Mouse (Mus musculus) myocyte (in vitro differentiated cells): ENCODE results near the gene Mon1a. TPM values are rescaled to one million over a fixed set of nuclear protein-coding genes. Genes with fewer than 3 reads are reported as not detected.

Experiments
- H3K27me3 ChIP-seq: one replicate; pipeline ENCODE4 v1.6.1; 2011; ENCODE audit not compliant: control insufficient read depth, insufficient read depth, insufficient read length
- H3K36me3 ChIP-seq: one replicate; pipeline ENCODE4 v1.6.1; 2011; ENCODE audit not compliant: control insufficient read depth, insufficient read depth
- H3K4me2 ChIP-seq: one replicate; pipeline ENCODE4 v1.6.1; 2011; ENCODE audit warnings: low read depth, control low read depth
- H3K4me3 ChIP-seq: one replicate; pipeline ENCODE4 v1.5.1; 2011; ENCODE audit warnings: mild to moderate bottlenecking, control low read depth, moderate library complexity
- H3K79me2 ChIP-seq: one replicate; pipeline ENCODE4 v1.6.1; 2011; ENCODE audit not compliant: control insufficient read depth, insufficient read depth
- H3ac ChIP-seq: one replicate; pipeline ENCODE4 v1.6.1; 2011; ENCODE audit not compliant: control insufficient read depth, insufficient read length
- CEBPB ChIP-seq: IDR thresholded peaks from 2 replicates; pipeline ENCODE4 v1.6.1; 2011; ENCODE audit warnings: mild to moderate bottlenecking, moderate library complexity; ENCODE audit not compliant: poor library complexity, insufficient read depth, severe bottlenecking
- E2F4 ChIP-seq: IDR thresholded peaks from one replicate; pipeline ENCODE4 v1.6.1; 2011; ENCODE audit warnings: mild to moderate bottlenecking, control low read depth, moderate library complexity; ENCODE audit not compliant: insufficient read depth
- MAX ChIP-seq: IDR thresholded peaks from one replicate; pipeline ENCODE4 v1.6.1; 2011; ENCODE audit warnings: low read depth, mild to moderate bottlenecking, control low read depth
- MYOD1 ChIP-seq, 3 experiments: IDR thresholded peaks; one replicate each; pipeline ENCODE4 v1.6.1; 2011; ENCODE audit warnings: control low read depth in 2 of 3, low read depth in 2 of 3, mild to moderate bottlenecking in 2 of 3, moderate library complexity in 1 of 3; ENCODE audit not compliant: insufficient read length in 2 of 3, control insufficient read depth in 1 of 3
- MYOG ChIP-seq, 3 experiments: IDR thresholded peaks; one replicate each; pipeline ENCODE4 v1.6.1; 2011; ENCODE audit warnings: control low read depth in 2 of 3, low read depth in 2 of 3, mild to moderate bottlenecking in 2 of 3; ENCODE audit not compliant: insufficient read length in 2 of 3, control insufficient read depth in 1 of 3, insufficient read depth in 1 of 3
- POLR2A ChIP-seq: IDR thresholded peaks from one replicate; pipeline ENCODE4 v1.6.1; 2011; ENCODE audit warnings: low read depth, mild to moderate bottlenecking, control low read depth, moderate library complexity; ENCODE audit not compliant: insufficient read length
- POLR2AphosphoS2 ChIP-seq: IDR thresholded peaks from one replicate; pipeline ENCODE4 v1.6.1; 2011; ENCODE audit warnings: low read depth, control low read depth; ENCODE audit not compliant: insufficient read length
- REST ChIP-seq: IDR thresholded peaks from one replicate; pipeline ENCODE4 v1.6.1; 2011; ENCODE audit warnings: mild to moderate bottlenecking, control low read depth, moderate library complexity; ENCODE audit not compliant: insufficient read depth, insufficient read length
- SRF ChIP-seq: IDR thresholded peaks from one replicate; pipeline ENCODE4 v1.6.1; 2011; ENCODE audit warnings: low read depth; ENCODE audit not compliant: control insufficient read depth, insufficient read length
- TCF12 ChIP-seq: IDR thresholded peaks from one replicate; pipeline ENCODE4 v1.6.1; 2011; ENCODE audit warnings: mild to moderate bottlenecking, control low read depth; ENCODE audit not compliant: poor library complexity, insufficient read depth, severe bottlenecking
- TCF3 ChIP-seq: IDR thresholded peaks from one replicate; pipeline ENCODE4 v1.6.1; 2011; ENCODE audit warnings: low read depth, control low read depth; ENCODE audit not compliant: insufficient read length
- USF1 ChIP-seq: IDR thresholded peaks from one replicate; pipeline ENCODE4 v1.6.1; 2011; ENCODE audit warnings: low read depth, mild to moderate bottlenecking, control low read depth, moderate library complexity
- polyA plus RNA-seq: library from polyadenylated mRNA; unstranded; fragments of >200 nt; fragmentation: generic; extraction: Trizol; gene quantifications from one replicate; pipeline ENCODE4 v1.2.1, GENCODE M21; 2012; ENCODE audit warnings: missing spikeins

The Mon1a gene
- polyA plus RNA-seq, 1 experiment = 8.4 TPM

DNA sequence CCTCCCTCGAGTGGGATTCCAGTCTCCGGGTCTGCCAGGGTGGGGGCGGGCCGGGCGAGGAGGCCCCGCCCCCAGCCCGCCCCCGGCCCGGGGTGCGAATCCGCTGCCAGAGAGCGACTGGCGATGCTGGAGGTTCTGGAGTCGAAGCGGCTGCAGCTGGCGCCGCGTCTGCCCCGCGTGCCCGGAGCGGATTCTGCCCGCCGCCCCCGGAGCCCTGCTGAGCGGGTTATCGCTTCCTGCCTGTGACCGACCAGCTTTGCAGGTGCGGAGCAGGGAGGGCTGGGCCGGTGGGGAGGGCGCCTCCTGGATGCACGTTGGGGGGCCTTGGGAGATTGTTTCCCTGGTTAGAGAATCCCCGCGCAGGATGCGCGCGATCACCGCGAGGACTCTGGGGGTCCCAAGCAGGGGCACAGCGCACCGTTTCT is 47.9 kb downstream of the Mon1a start:
- peak overlapping the region; percentile 50 for H3K4me2 ChIP-seq
- no peak overlapping the region for H3ac ChIP-seq
- no peaks in the 10 kb centered on the region for H3K79me2 ChIP-seq
- H3K36me3 ChIP-seq = no peaks in the 10 kb centered on the region
- peaks cover 38% of the 10 kb centered on the region for H3K27me3 ChIP-seq
- no peak overlapping the region for H3K4me3 ChIP-seq
- TF ChIP-seq MYOD1 (IDR thresholded peaks at IDR 0.05; ENCODE audit: control insufficient read depth in 1 of 3, insufficient read length in 2 of 3, low read depth in 2 of 3) (peak in 1 of 3 experiments; percentile 10), USF1 (no peak)

DNA sequence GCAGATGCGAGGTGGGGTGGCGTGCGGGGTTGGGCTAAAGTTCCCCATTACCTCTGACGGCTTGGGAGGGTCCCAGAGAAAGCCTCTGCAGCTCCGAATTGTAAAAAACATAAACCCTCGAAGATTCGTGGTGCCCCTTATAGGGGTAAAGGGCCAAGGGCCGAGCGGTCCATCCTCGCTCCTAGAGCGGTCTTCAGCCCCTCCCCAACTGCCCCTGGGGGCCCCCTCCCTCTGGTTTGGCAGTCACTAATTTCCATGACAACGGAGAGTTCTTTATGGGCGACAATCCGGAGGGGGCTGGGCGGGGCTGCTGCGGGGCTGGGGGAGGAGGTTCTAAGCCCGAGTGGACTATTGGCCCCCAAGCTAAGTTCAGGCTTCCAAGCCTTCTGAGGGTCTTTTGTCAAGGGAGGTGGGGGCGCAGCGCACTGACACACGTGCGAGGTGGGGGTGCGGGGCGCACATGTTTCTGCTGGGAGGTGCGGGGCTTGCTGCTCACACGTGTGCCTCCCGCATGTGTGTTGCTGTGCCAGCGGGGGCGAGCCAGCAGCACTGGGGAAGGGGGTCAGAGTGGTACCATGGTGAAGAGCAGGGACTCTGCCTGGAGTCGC is 48.4 kb downstream of the Mon1a start:
- peaks cover 38% of the 10 kb centered on the region for H3K27me3 ChIP-seq

DNA sequence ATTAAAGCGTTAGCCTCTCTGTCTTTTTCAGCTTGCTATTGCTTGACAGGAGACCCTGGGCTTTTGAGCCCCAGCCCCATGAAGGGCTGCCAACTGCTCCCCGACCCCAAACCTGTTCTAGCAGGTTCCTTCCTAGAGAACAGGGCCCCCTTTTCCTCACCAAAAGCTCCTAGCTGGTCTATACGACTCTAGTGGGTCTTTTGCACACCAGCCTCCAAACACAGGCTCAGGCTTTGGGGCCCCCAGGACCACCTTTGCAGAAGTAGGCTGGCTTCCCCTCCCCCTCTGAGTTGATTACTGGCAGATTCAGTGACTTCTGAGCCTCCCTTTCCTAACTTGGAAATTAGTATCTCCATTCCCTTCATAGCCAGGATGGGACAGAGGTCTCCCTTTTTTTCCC is 48.9 kb downstream of the Mon1a start:
- Histone ChIP-seq H3K27me3 (peaks cover 38% of the 10 kb centered on the region), H3K79me2 (no peaks in the 10 kb centered on the region), H3K4me3 (no peak overlapping the region), H3K36me3 (no peaks in the 10 kb centered on the region), H3ac (no peak overlapping the region), H3K4me2 (no peak overlapping the region)
- no peak for TF ChIP-seq POLR2AphosphoS2
- TF ChIP-seq E2F4 = no peak
- no peak for TF ChIP-seq MYOD1 (IDR thresholded peaks at IDR 0.05; ENCODE audit: control insufficient read depth in 1 of 3, insufficient read length in 2 of 3, low read depth in 2 of 3)
- no peak for TF ChIP-seq USF1
- TF ChIP-seq POLR2A = no peak
- TF ChIP-seq MYOG (IDR thresholded peaks at IDR 0.05; ENCODE audit: control insufficient read depth in 1 of 3, insufficient read depth in 1 of 3, insufficient read length in 2 of 3, low read depth in 2 of 3) = no peak
- no peak for TF ChIP-seq MAX
- TF ChIP-seq CEBPB = no peak
- TF ChIP-seq TCF12 = no peak
- TF ChIP-seq TCF3 = no peak
- no peak for TF ChIP-seq SRF
- TF ChIP-seq REST = no peak

More for the DNA sequence above, 48.4 kb downstream of the Mon1a start:
- peak overlapping the region; percentile 50 for H3K4me2 ChIP-seq
- TF ChIP-seq TCF3 (no peak), SRF (no peak), MYOD1 (IDR thresholded peaks at IDR 0.05; ENCODE audit: control insufficient read depth in 1 of 3, insufficient read length in 2 of 3, low read depth in 2 of 3) (no peak), POLR2AphosphoS2 (no peak), REST (no peak), USF1 (no peak), TCF12 (no peak), E2F4 (no peak), CEBPB (no peak)
- H3K79me2 ChIP-seq = no peaks in the 10 kb centered on the region
- no peak overlapping the region for H3ac ChIP-seq
- no peaks in the 10 kb centered on the region for H3K36me3 ChIP-seq
- no peak overlapping the region for H3K4me3 ChIP-seq

DNA sequence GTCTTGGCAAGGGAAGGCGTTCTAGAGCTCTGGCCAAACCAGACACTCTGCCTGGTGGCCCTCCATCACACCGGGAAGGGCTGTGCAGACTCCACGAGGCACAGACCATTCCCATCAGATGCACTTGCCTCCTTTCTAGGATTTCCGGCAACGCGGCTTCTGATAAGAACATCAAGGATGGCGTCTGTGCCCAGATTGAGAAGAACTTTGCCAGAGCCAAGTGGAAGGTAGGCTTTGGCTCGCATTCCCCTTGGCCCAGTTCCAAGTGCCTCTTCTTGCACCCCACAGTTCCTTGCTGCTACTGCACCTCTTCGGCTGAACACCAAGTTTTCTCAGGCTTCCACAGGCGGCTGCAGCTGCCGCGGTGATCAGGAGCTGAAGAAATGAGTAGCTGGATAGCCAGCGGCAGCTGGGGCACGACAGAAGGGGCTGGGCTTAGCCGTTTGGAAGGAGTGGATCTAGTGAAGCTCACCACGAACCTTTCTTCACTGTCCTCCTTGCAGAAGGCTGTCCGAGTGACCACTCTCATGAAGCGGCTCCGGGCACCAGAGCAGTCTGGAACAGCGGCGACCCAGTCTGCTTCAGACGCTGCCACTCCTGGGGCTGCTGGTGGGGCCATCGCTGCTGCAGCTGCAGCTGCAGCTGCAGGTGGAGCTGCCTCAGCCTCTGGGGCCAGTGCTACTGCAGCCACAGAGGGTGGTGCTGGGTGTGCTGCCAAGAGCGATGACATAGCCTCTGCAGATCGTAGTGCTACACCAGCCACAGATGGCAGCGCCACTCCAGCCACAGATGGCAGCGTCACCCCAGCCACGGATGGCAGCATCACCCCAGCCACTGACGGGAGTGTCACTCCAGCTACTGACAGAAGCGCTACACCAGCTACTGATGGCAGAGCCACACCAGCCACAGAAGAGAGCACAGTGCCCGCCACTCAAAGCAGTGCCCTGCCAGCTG is 59.6 kb downstream of the Mon1a start:
- Histone ChIP-seq H3K36me3 (no peaks in the 10 kb centered on the region), H3K4me3 (no peak overlapping the region), H3K27me3 (no peaks in the 10 kb centered on the region), H3K4me2 (peak overlapping the region; percentile 69), H3ac (no peak overlapping the region), H3K79me2 (peaks cover 12% of the 10 kb centered on the region)
- peak; percentile 40 for TF ChIP-seq POLR2A
- TF ChIP-seq MAX = no peak
- TF ChIP-seq SRF = no peak
- TF ChIP-seq MYOD1 (IDR thresholded peaks at IDR 0.05; ENCODE audit: control insufficient read depth in 1 of 3, insufficient read length in 2 of 3, low read depth in 2 of 3) = peak in 2 of 3 experiments; percentile 62 to 76
- no peak for TF ChIP-seq TCF12
- TF ChIP-seq MYOG (IDR thresholded peaks at IDR 0.05; ENCODE audit: control insufficient read depth in 1 of 3, insufficient read depth in 1 of 3, insufficient read length in 2 of 3, low read depth in 2 of 3) = peak in 1 of 3 experiments; percentile 32
- TF ChIP-seq E2F4 = no peak
- TF ChIP-seq TCF3 = peak; percentile 32
